Mouse (Mus musculus) heart, embryonic 13.5 days (tissue): ENCODE measurements around the gene Megf11. TPM values are rescaled to one million over a fixed set of nuclear protein-coding genes. Genes with fewer than 3 reads are reported as not detected.
A peak's percentile ranks its signal among the peaks of the same experiment; 100 is the strongest.

Source experiments
- ATAC-seq: fragments of 200-750 bp; cut with Nextera tagmentation; 2 replicates; pipeline ENCODE4 v1.8.0; 2017; ENCODE audit warnings: moderate TSS enrichment; ENCODE audit not compliant: insufficient number of reproducible peaks, low FRiP score, low TSS enrichment; ENCODE audit errors: extremely low read depth
- H3K27ac ChIP-seq: fragments of 300-500 bp; sonication (generic); replicated peaks from 2 replicates; pipeline ENCODE4 v1.5.1; 2015; ENCODE audit warnings: moderate library complexity, mild to moderate bottlenecking, inconsistent platforms
- H3K27me3 ChIP-seq: fragments of 300-500 bp; sonication (generic); replicated peaks from 2 replicates; pipeline ENCODE4 v1.6.1; 2015; ENCODE audit warnings: mild to moderate bottlenecking, inconsistent platforms
- H3K36me3 ChIP-seq: fragments of 300-500 bp; sonication (generic); 2 replicates; pipeline ENCODE4 v1.6.1; 2015; ENCODE audit warnings: mild to moderate bottlenecking, inconsistent platforms
- H3K4me1 ChIP-seq: fragments of 300-500 bp; sonication (generic); 2 replicates; pipeline ENCODE4 v1.6.1; 2015; ENCODE audit warnings: inconsistent platforms
- H3K4me2 ChIP-seq: fragments of 300-500 bp; sonication (generic); 2 replicates; pipeline ENCODE4 v1.6.1; 2015; ENCODE audit warnings: inconsistent platforms, mild to moderate bottlenecking, moderate library complexity
- H3K4me3 ChIP-seq: fragments of 300-500 bp; sonication (generic); 2 replicates; pipeline ENCODE4 v1.5.1; 2015; ENCODE audit warnings: moderate library complexity, mild to moderate bottlenecking, inconsistent platforms
- H3K9ac ChIP-seq: fragments of 300-500 bp; sonication (generic); 2 replicates; pipeline ENCODE4 v1.6.1; 2015; ENCODE audit warnings: inconsistent platforms, mild to moderate bottlenecking, moderate library complexity
- H3K9me3 ChIP-seq: fragments of 300-500 bp; sonication (generic); 2 replicates; pipeline ENCODE4 v1.6.1; 2016; ENCODE audit warnings: inconsistent platforms
- WGBS: fragments of 180-500 bp; shearing (Covaris S2); methylation state at CpG from one replicate; pipeline ENCODE4 v1.1.7; 2015; ENCODE audit warnings: mixed read lengths; 5-methylcytosine and 5-hydroxymethylcytosine counted together
- polyA plus RNA-seq: library from polyadenylated mRNA; unstranded; fragments of >200 nt; fragmentation: Nextera tagmentation; extraction: Ambion mirVana; gene quantifications from 2 replicates; pipeline ENCODE4 v1.2.1, GENCODE M21; 2015

The Megf11 gene
- polyA plus RNA-seq, 1 experiment from 2014 or later, result 1.1 TPM

GRCm38 (mm10) chr9:64568467-64569260, 183.2 kb downstream of the Megf11 start:
- H3K4me1 ChIP-seq, result peaks cover 31% of the 10 kb centered on the region
- ATAC-seq, result no peak
- H3K27me3 ChIP-seq, result peaks cover 9% of the 10 kb centered on the region; the same call in 1 of the 2 replicates
- no peak overlapping the region for H3K9ac ChIP-seq
- no peak overlapping the region for H3K4me3 ChIP-seq
- no peak overlapping the region for H3K27ac ChIP-seq
- 59% methylated on average over 8 of the region's 8 CpGs for WGBS
- no peak overlapping the region for H3K4me2 ChIP-seq
- H3K9me3 ChIP-seq, result no peaks in the 10 kb centered on the region
- H3K36me3 ChIP-seq, result no peaks in the 10 kb centered on the region

DNA sequence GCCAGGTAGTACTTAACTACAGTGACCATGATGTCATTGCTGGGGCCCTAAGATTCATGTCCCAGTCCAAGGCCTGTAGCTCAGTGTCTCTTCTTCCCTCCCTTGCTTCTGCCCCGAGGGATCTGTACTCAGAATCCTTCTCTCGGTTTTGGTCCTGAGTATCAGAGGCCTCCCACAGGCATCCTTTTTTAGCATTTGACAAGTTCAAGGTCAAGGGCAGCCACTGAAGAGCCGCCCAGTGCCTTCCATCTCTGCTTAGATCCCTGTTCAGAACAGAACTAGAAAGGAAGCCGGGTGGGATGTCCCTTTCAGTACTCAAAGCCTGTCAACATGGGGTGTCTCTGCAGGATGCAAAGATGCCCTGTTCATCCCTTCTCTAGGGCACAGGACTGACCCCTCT, 185.0 kb downstream of the Megf11 start:
- Histone ChIP-seq H3K9ac (no peak overlapping the region), H3K9me3 (no peaks in the 10 kb centered on the region), H3K4me3 (no peak overlapping the region), H3K36me3 (no peaks in the 10 kb centered on the region), H3K4me2 (no peak overlapping the region), H3K27me3 (peaks cover 7% of the 10 kb centered on the region; the same call in 1 of the 2 replicates), H3K27ac (no peak overlapping the region), H3K4me1 (peaks cover 31% of the 10 kb centered on the region)
- 34% methylated on average over 4 of the region's 4 CpGs for WGBS
- ATAC-seq, result no peak

GRCm38 (mm10) chr9:64571091-64571490, 185.7 kb downstream of the Megf11 start:
- WGBS, result 75% methylated on average over 8 of the region's 8 CpGs
- Histone ChIP-seq H3K4me1 (peaks cover 29% of the 10 kb centered on the region), H3K27ac (no peak overlapping the region), H3K36me3 (no peaks in the 10 kb centered on the region), H3K4me3 (no peak overlapping the region), H3K4me2 (no peak overlapping the region), H3K27me3 (peaks cover 5% of the 10 kb centered on the region; the same call in 1 of the 2 replicates), H3K9ac (no peak overlapping the region), H3K9me3 (no peaks in the 10 kb centered on the region)
- ATAC-seq, result no peak

GRCm38 (mm10) chr9:64572629-64573190, 187.3 kb downstream of the Megf11 start:
- Histone ChIP-seq H3K36me3 (no peaks in the 10 kb centered on the region), H3K9ac (no peak overlapping the region), H3K27ac (peak overlapping the region; percentile 59), H3K27me3 (peaks cover 4% of the 10 kb centered on the region; the same call in 1 of the 2 replicates), H3K4me3 (no peak overlapping the region), H3K4me2 (no peak overlapping the region), H3K4me1 (peaks cover 34% of the 10 kb centered on the region), H3K9me3 (no peaks in the 10 kb centered on the region)
- WGBS, result 52% methylated on average over 7 of the region's 7 CpGs
- ATAC-seq, result no peak

DNA sequence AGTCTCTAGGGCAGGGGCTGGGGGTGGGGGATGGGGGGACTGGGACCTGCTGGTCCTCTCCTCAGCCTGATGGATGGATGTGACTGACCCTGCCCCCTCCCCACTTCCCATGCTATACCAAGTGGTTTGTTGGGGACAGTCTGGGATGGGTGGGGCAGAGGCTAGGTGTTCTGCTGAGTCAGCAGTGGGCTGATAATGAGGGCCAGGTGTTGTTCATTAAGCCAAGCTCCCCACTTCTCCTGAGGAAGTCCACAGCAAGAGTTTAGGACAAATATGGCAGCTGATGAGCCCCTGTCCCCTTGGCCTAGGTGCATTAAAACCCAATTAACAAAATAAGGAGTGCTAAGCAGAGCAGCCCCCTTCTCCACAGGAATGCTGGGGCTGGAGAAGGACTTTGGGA, 190.2 kb downstream of the Megf11 start:
- no peak for ATAC-seq
- Histone ChIP-seq H3K27me3 (peaks cover 4% of the 10 kb centered on the region; the same call in 1 of the 2 replicates), H3K9me3 (no peaks in the 10 kb centered on the region), H3K4me1 (peaks cover 36% of the 10 kb centered on the region), H3K4me2 (no peak overlapping the region), H3K4me3 (no peak overlapping the region), H3K27ac (no peak overlapping the region), H3K36me3 (no peaks in the 10 kb centered on the region), H3K9ac (no peak overlapping the region)

GRCm38 (mm10) chr9:64576143-64576878, 190.9 kb downstream of the Megf11 start:
- Histone ChIP-seq H3K4me1 (peaks cover 34% of the 10 kb centered on the region), H3K36me3 (no peaks in the 10 kb centered on the region), H3K9ac (no peak overlapping the region), H3K4me2 (no peak overlapping the region), H3K27me3 (peaks cover 4% of the 10 kb centered on the region; the same call in 1 of the 2 replicates), H3K27ac (no peak overlapping the region), H3K9me3 (no peaks in the 10 kb centered on the region), H3K4me3 (no peak overlapping the region)
- ATAC-seq, result no peak
- WGBS, result 57% methylated on average over 5 of the region's 5 CpGs

- 83% methylated on average over 3 of the region's 3 CpGs for whole genome bisulfite sequencing
- H3K36me3 ChIP-seq, result no peaks in the 10 kb centered on the region
These were observed 191.7 kb downstream of the Megf11 start for GRCm38 (mm10) chr9:64577156-64577555.

DNA sequence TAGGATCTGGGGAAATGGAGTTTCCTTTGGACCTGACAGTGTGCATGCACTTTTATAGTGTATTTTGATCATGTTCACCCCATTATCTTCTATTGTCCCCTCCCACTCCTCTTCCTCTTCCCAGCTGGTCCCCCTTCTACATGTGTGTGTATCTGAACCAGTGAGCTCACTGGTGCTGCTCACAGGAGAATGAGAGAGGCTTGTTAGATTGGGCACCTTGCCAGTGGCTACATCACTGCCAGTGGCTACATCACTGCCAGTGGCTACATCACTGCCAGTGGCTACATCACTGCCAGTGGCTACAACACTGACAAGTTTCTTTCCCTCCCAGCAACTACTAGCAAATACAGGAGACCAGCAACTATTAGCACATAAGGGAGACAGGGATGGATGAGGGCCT, 192.6 kb downstream of the Megf11 start:
- no peaks in the 10 kb centered on the region for H3K9me3 ChIP-seq
- peaks cover 23% of the 10 kb centered on the region for H3K4me1 ChIP-seq
- no peak overlapping the region for H3K9ac ChIP-seq
- no peak overlapping the region for H3K27ac ChIP-seq
- H3K27me3 ChIP-seq, result 0 out of 2 replicates have a peak, but pooled peaks cover 6% of the 10 kb centered on the region
- no peak overlapping the region for H3K4me3 ChIP-seq
- no peak for ATAC-seq
- no peak overlapping the region for H3K4me2 ChIP-seq
- H3K36me3 ChIP-seq, result no peaks in the 10 kb centered on the region

More at GRCm38 (mm10) chr9:64577156-64577555, 191.7 kb downstream of the Megf11 start:
- Histone ChIP-seq H3K4me2 (no peak overlapping the region), H3K9ac (no peak overlapping the region), H3K27me3 (0 out of 2 replicates have a peak, but pooled peaks cover 6% of the 10 kb centered on the region), H3K27ac (no peak overlapping the region), H3K4me1 (peaks cover 31% of the 10 kb centered on the region), H3K9me3 (no peaks in the 10 kb centered on the region), H3K4me3 (no peak overlapping the region)
- no peak for ATAC-seq

GRCm38 (mm10) chr9:64579306-64579705, 193.9 kb downstream of the Megf11 start:
- 71% methylated on average over 1 of the region's 1 CpGs for WGBS
- ATAC-seq, result no peak
- no peak overlapping the region for H3K9ac ChIP-seq

GRCm38 (mm10) chr9:64586292-64586691, 200.9 kb downstream of the Megf11 start:
- H3K4me3 ChIP-seq, result no peak overlapping the region
- peaks cover 6% of the 10 kb centered on the region; the same call in 1 of the 2 replicates for H3K4me1 ChIP-seq
- H3K9ac ChIP-seq, result no peak overlapping the region
- H3K4me2 ChIP-seq, result no peak overlapping the region
- no peak for ATAC-seq
- H3K9me3 ChIP-seq, result no peaks in the 10 kb centered on the region
- peaks cover 20% of the 10 kb centered on the region; the same call in 1 of the 2 replicates for H3K27me3 ChIP-seq
- WGBS, result 77% methylated on average over 5 of the region's 5 CpGs
- no peaks in the 10 kb centered on the region for H3K36me3 ChIP-seq
- no peak overlapping the region for H3K27ac ChIP-seq

More at GRCm38 (mm10) chr9:64579306-64579705, 193.9 kb downstream of the Megf11 start:
- H3K27me3 ChIP-seq, result 0 out of 2 replicates have a peak, but pooled peaks cover 5% of the 10 kb centered on the region
- H3K9me3 ChIP-seq, result no peaks in the 10 kb centered on the region
- H3K4me3 ChIP-seq, result no peak overlapping the region
- peaks cover 20% of the 10 kb centered on the region for H3K4me1 ChIP-seq
- H3K4me2 ChIP-seq, result no peak overlapping the region
- H3K36me3 ChIP-seq, result no peaks in the 10 kb centered on the region
- no peak overlapping the region for H3K27ac ChIP-seq

DNA sequence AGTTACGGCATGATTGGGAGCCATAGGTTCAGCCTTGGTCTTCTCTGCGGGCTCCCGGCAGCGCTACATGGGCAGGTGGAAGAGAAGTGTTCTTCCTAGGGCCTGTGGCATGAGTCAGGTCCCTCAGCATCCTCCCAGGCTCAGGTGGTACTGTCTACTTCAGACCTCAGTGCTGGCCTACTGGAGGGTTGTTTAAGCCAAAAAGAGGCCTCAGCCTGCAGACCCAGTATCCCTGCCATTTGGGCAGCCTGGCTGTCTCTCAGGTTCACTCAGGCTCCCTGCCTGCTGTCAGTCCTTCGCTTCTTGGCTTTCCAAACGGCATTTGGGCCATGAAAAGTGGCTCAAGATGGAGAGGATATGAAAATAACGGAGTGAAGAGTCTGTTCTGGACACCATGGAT, 202.6 kb downstream of the Megf11 start:
- WGBS, result 83% methylated on average over 7 of the region's 7 CpGs

More for the DNA sequence above, 202.6 kb downstream of the Megf11 start:
- ATAC-seq, result no peak
- Histone ChIP-seq H3K27ac (no peak overlapping the region), H3K4me2 (no peak overlapping the region), H3K4me3 (no peak overlapping the region), H3K36me3 (no peaks in the 10 kb centered on the region), H3K4me1 (peaks cover 6% of the 10 kb centered on the region; the same call in 1 of the 2 replicates), H3K9ac (no peak overlapping the region), H3K27me3 (peaks cover 29% of the 10 kb centered on the region; the same call in 1 of the 2 replicates), H3K9me3 (no peaks in the 10 kb centered on the region)
